Mouse (Mus musculus) megakaryocyte, embryonic 14.5 days (primary cell): ENCODE measurements around the gene Cnot1.

Experiments
- FLI1 ChIP-seq: IDR thresholded peaks from 2 replicates; pipeline ENCODE4 v1.6.1; 2012; ENCODE audit warnings: low read length, inconsistent platforms, mixed read lengths
- GATA1 ChIP-seq: IDR thresholded peaks from 3 replicates; pipeline ENCODE4 v1.6.1; 2012; ENCODE audit warnings: mixed read lengths, low read length, inconsistent platforms, borderline replicate concordance

GRCm38 (mm10) chr8:95848734-95849464 lies 41.6 kb upstream of the Cnot1 start:
- no peak for TF ChIP-seq GATA1
- no peak for TF ChIP-seq FLI1
